Mouse (Mus musculus): Measurements from ENCODE around the gene Cryba1. TPM values are rescaled to one million over a fixed set of nuclear protein-coding genes. Genes with fewer than 3 reads are reported as not detected.
"Not testable (repeated sequence)": the region's sequence is repeated elsewhere in the genome, so short reads cannot be mapped to it uniquely, and the experiment has no call there.

Gene Cryba1
- polyA plus RNA-seq, 1 experiment, result 0.07 TPM

DNA sequence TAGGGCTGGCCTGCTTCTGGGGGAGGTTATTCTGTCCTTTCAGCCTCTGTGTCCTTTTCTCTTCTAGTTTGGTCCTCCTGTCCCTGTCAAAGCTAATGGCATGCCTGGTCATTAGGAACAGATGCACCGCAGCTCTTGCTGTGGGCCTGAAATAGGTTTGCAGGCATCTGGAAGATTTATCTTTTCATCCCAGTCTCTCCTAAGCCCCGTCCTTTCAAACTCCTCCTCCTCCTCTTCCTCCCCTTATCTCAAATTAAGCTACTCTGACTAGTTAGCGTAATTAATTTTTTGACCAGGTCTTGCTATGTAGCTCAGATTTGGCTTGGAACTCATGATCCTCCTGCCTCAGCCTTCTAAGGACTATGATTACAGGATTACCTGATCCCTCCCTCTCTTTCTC is 28.4 kb upstream of the Cryba1 start:
- peaks cover 7% of the 10 kb centered on the region for H3K27me3 ChIP-seq (ENCODE audit: control insufficient read depth, insufficient read depth, insufficient read length)
- TF ChIP-seq CEBPB (IDR thresholded peaks at IDR 0.05; ENCODE audit: low read depth), result no peak
- no peak for TF ChIP-seq USF1 (IDR thresholded peaks at IDR 0.05; ENCODE audit: low read depth)
- TF ChIP-seq CTCF (IDR thresholded peaks at IDR 0.05; ENCODE audit: control insufficient read depth, insufficient read depth, insufficient read length), result no peak
- TF ChIP-seq FOSL1 (IDR thresholded peaks at IDR 0.05; ENCODE audit: insufficient read depth, low read length, poor library complexity, severe bottlenecking), result no peak
- TF ChIP-seq MAX (IDR thresholded peaks at IDR 0.05), result no peak
- TF ChIP-seq MYOD1 (IDR thresholded peaks at IDR 0.05; ENCODE audit: control insufficient read depth, insufficient read length, low read depth), result no peak
- no peak for TF ChIP-seq MYOG (IDR thresholded peaks at IDR 0.05; ENCODE audit: control insufficient read depth, extremely low read depth, insufficient read length)
- no peak overlapping the region for H3K4me3 ChIP-seq (ENCODE audit: insufficient read depth, poor library complexity, severe bottlenecking)
- no peak overlapping the region for H3ac ChIP-seq (ENCODE audit: control insufficient read depth, insufficient read length, low read depth)
- H3K79me3 ChIP-seq (ENCODE audit: low read depth), result no peaks in the 10 kb centered on the region
- H3K79me2 ChIP-seq (ENCODE audit: control insufficient read depth, insufficient read depth), result no peaks in the 10 kb centered on the region
- no peaks in the 10 kb centered on the region for H3K36me3 ChIP-seq (ENCODE audit: control insufficient read depth, insufficient read depth)

DNA sequence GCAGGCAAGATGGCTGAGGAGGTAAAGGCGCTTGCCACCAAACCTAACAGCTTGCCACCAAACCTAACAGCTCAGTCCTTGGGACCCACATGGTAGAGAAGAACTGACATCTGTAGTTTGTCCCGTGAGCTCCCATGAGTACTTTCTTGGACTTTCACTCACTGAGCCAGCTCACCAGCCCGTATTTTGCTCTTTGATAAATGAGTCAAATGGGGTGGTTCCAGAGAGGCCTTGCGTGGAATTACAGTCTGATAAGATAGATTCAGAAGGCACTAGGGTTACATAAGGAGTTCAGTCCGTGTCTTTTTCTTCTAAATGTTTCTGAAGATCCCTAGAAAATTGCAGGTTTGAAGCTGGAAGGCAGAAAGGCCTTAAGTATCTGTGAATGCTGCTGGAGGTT is 27.4 kb upstream of the Cryba1 start:
- Histone ChIP-seq H3K4me3 (ENCODE audit: insufficient read depth, poor library complexity, severe bottlenecking) (no peak overlapping the region), H3K79me2 (ENCODE audit: control insufficient read depth, insufficient read depth) (no peaks in the 10 kb centered on the region), H3ac (ENCODE audit: control insufficient read depth, insufficient read length, low read depth) (no peak overlapping the region), H3K36me3 (ENCODE audit: control insufficient read depth, insufficient read depth) (no peaks in the 10 kb centered on the region), H3K27me3 (ENCODE audit: control insufficient read depth, insufficient read depth, insufficient read length) (peaks cover 7% of the 10 kb centered on the region), H3K79me3 (ENCODE audit: low read depth) (no peaks in the 10 kb centered on the region)
- TF ChIP-seq MYOD1 (IDR thresholded peaks at IDR 0.05; ENCODE audit: control insufficient read depth, insufficient read length, low read depth) (no peak), USF1 (IDR thresholded peaks at IDR 0.05; ENCODE audit: low read depth) (no peak), CTCF (IDR thresholded peaks at IDR 0.05; ENCODE audit: control insufficient read depth, insufficient read depth, insufficient read length) (no peak), FOSL1 (IDR thresholded peaks at IDR 0.05; ENCODE audit: insufficient read depth, low read length, poor library complexity, severe bottlenecking) (no peak), MAX (IDR thresholded peaks at IDR 0.05) (no peak), CEBPB (IDR thresholded peaks at IDR 0.05; ENCODE audit: low read depth) (no peak), MYOG (IDR thresholded peaks at IDR 0.05; ENCODE audit: control insufficient read depth, extremely low read depth, insufficient read length) (no peak)

DNA sequence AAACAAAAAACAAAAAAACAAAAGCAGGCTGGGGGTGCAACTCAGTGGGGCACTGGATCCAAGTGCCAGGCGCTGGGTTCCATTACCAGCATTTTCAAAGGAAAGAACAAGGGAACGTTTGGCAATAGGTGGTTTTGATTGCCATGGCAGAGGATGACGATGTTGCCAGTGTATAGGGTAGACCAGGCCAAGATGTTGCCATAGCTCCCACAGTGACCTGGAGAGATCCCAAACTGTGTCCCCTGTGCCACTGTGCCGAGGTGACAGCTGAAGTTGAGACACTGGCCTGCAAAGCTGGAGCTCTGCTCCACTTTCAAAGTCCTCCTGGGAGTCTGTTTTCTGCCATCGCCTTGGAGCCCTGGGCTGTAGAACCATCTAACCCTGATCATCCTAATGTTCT is 23.9 kb upstream of the Cryba1 start:
- no peak for TF ChIP-seq MAX (IDR thresholded peaks at IDR 0.05)
- no peak for TF ChIP-seq MYOD1 (IDR thresholded peaks at IDR 0.05; ENCODE audit: control insufficient read depth, insufficient read length, low read depth)
- no peak for TF ChIP-seq CEBPB (IDR thresholded peaks at IDR 0.05; ENCODE audit: low read depth)
- TF ChIP-seq MYOG (IDR thresholded peaks at IDR 0.05; ENCODE audit: control insufficient read depth, extremely low read depth, insufficient read length), result no peak
- TF ChIP-seq USF1 (IDR thresholded peaks at IDR 0.05; ENCODE audit: low read depth), result no peak
- TF ChIP-seq FOSL1 (IDR thresholded peaks at IDR 0.05; ENCODE audit: insufficient read depth, low read length, poor library complexity, severe bottlenecking), result no peak
- TF ChIP-seq CTCF (IDR thresholded peaks at IDR 0.05; ENCODE audit: control insufficient read depth, insufficient read depth, insufficient read length), result no peak
- H3K36me3 ChIP-seq (ENCODE audit: control insufficient read depth, insufficient read depth), result no peaks in the 10 kb centered on the region
- H3ac ChIP-seq (ENCODE audit: control insufficient read depth, insufficient read length, low read depth), result no peak overlapping the region
- no peak overlapping the region for H3K4me3 ChIP-seq (ENCODE audit: insufficient read depth, poor library complexity, severe bottlenecking)
- H3K27me3 ChIP-seq (ENCODE audit: control insufficient read depth, insufficient read depth, insufficient read length), result peaks cover 7% of the 10 kb centered on the region
- no peaks in the 10 kb centered on the region for H3K79me2 ChIP-seq (ENCODE audit: control insufficient read depth, insufficient read depth)
- H3K79me3 ChIP-seq (ENCODE audit: low read depth), result no peaks in the 10 kb centered on the region

DNA sequence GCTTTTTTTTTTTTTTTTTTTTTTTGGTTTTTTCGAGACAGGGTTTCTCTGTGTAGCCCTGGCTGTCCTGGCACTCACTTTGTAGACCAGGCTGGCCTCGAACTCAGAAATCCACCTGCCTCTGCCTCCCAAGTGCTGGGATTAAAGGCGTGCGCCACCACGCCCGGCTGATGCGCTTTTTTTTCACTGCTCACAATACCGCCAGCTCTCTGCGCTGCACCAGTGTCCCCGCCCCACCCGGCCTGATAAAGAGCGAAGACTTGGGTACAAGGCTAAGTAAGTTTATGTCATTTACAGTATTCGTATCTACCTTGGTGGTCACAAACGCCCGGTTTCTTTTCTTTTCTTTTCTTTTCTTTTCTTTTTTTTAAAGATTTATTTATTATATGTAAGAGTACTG is 22.0 kb upstream of the Cryba1 start:
- H3K4me3 ChIP-seq (ENCODE audit: insufficient read depth, poor library complexity, severe bottlenecking); H3K36me3 ChIP-seq (ENCODE audit: control insufficient read depth, insufficient read depth); H3K79me3 ChIP-seq (ENCODE audit: low read depth); H3K79me2 ChIP-seq (ENCODE audit: control insufficient read depth, insufficient read depth); H3ac ChIP-seq (ENCODE audit: control insufficient read depth, insufficient read length, low read depth); H3K27me3 ChIP-seq (ENCODE audit: control insufficient read depth, insufficient read depth, insufficient read length): not testable (repeated sequence)

DNA sequence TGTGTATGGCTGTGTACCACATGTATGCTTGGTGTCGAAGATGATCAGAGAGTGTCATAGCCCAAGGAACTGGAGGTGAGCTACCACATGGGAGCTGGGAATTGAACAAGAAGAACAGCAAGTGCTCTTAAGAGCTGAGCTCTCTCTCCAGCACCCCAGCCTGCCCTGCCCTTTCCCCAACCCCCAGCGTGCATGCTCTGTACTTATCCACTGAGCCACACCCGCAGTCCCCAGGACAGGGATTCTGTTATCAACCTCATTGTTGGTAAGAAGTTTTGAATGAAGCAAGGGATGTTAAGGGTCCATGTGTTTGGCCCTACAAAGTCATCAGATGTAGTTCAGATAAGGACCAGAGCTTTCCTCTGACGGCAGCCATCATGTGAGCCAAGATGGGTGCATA is 21.6 kb upstream of the Cryba1 start:
- Histone ChIP-seq H3K36me3 (ENCODE audit: control insufficient read depth, insufficient read depth) (no peaks in the 10 kb centered on the region), H3K79me3 (ENCODE audit: low read depth) (no peaks in the 10 kb centered on the region), H3K27me3 (ENCODE audit: control insufficient read depth, insufficient read depth, insufficient read length) (peaks cover 3% of the 10 kb centered on the region), H3K79me2 (ENCODE audit: control insufficient read depth, insufficient read depth) (no peaks in the 10 kb centered on the region), H3K4me3 (ENCODE audit: insufficient read depth, poor library complexity, severe bottlenecking) (no peak overlapping the region), H3ac (ENCODE audit: control insufficient read depth, insufficient read length, low read depth) (no peak overlapping the region)
- TF ChIP-seq CEBPB (IDR thresholded peaks at IDR 0.05; ENCODE audit: low read depth), result no peak

DNA sequence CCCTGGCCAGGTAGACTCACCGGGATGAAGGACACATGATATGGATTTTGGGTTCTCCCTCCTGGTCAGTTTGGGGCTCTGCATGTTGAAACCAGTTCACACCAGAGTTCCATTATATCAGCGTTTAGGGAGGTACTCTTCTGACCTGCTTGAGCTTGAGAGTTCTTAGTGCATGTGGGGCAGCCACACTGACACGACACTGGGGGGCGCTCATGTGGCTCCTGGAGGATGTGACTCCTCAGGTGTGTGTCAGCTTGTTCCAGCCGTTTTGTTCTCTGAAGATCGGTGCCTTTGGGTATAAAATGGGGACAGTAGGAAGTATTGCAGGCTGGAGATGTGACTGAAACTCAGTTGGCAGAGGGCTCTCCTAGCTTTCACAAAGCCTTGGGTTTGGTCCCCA is 18.9 kb upstream of the Cryba1 start:
- Histone ChIP-seq H3K79me2 (ENCODE audit: control insufficient read depth, insufficient read depth) (no peaks in the 10 kb centered on the region), H3K4me3 (ENCODE audit: insufficient read depth, poor library complexity, severe bottlenecking) (no peak overlapping the region), H3K79me3 (ENCODE audit: low read depth) (no peaks in the 10 kb centered on the region), H3ac (ENCODE audit: control insufficient read depth, insufficient read length, low read depth) (no peak overlapping the region), H3K27me3 (ENCODE audit: control insufficient read depth, insufficient read depth, insufficient read length) (peaks cover 2% of the 10 kb centered on the region), H3K36me3 (ENCODE audit: control insufficient read depth, insufficient read depth) (no peaks in the 10 kb centered on the region)
- TF ChIP-seq MAX (IDR thresholded peaks at IDR 0.05), result no peak
- peak; percentile 28 for TF ChIP-seq CTCF (IDR thresholded peaks at IDR 0.05; ENCODE audit: control insufficient read depth, insufficient read depth, insufficient read length)
- TF ChIP-seq MYOG (IDR thresholded peaks at IDR 0.05; ENCODE audit: control insufficient read depth, extremely low read depth, insufficient read length), result no peak

All from C2C12 (cell line).